Mouse (Mus musculus): ENCODE data around the gene Ttc7b. TPM values are rescaled to one million over a fixed set of nuclear protein-coding genes. Genes with fewer than 3 reads are reported as not detected.

Ttc7b gene
- total and polyA plus RNA-seq, 3 experiments, result 11.7 to 23.7 TPM; not detected in 1

- Histone ChIP-seq H3K36me3 (ENCODE audit: control insufficient read depth in 1 of 2, insufficient read depth in 2 of 2, low read length in 2 of 2) (no peaks in the 10 kb centered on the region), H3K27ac (ENCODE audit: control insufficient read depth, low read depth, low read length) (no peak overlapping the region), H3K79me2 (ENCODE audit: control insufficient read depth, insufficient read depth, low read length, poor library complexity) (no peaks in the 10 kb centered on the region), H3K27me3 (ENCODE audit: control insufficient read depth in 1 of 2, insufficient read depth in 2 of 2, low read length in 2 of 2) (no peaks in the 10 kb centered on the region), H3K9me3 (replicated peaks; ENCODE audit: insufficient read depth, low read length) (no peaks in the 10 kb centered on the region), H3K4me3 (ENCODE audit: control insufficient read depth in 1 of 2, insufficient read depth in 1 of 2, low read depth in 2 of 2, low read length in 2 of 2) (no peak overlapping the region), H3K4me1 (ENCODE audit: control insufficient read depth in 1 of 2, insufficient read depth in 2 of 2, low read length in 2 of 2) (no peaks in the 10 kb centered on the region), H3K9ac (ENCODE audit: control insufficient read depth, low read depth, low read length, poor library complexity, severe bottlenecking) (no peak overlapping the region)
- no peak for TF ChIP-seq MYC (IDR thresholded peaks at IDR 0.05; ENCODE audit: low read depth, low read length)
- no peak for TF ChIP-seq TCF12 (IDR thresholded peaks at IDR 0.05; ENCODE audit: low read depth, low read length)
- no peak for TF ChIP-seq POLR2AphosphoS2 (IDR thresholded peaks at IDR 0.05; ENCODE audit: low read length)
- TF ChIP-seq USF1 (IDR thresholded peaks at IDR 0.05; ENCODE audit: low read depth, low read length), result no peak
- no peak for TF ChIP-seq MXI1 (IDR thresholded peaks at IDR 0.05; ENCODE audit: low read depth, low read length)
- TF ChIP-seq GATA1 (IDR thresholded peaks at IDR 0.05; ENCODE audit: low read depth, low read length), result no peak
- DNase-seq (ENCODE audit: low read depth, low spot score), result no peak
These were observed 142.8 kb downstream of the Ttc7b start for GRCm38 (mm10) chr12:100377791-100378190.

- TF ChIP-seq NRF1 (IDR thresholded peaks at IDR 0.05; ENCODE audit: insufficient read depth, low read depth, low read length, poor library complexity, severe bottlenecking) (no peak), EP300 (IDR thresholded peaks at IDR 0.05; ENCODE audit: low read depth in 1 of 2, low read length in 2 of 2) (no peak), CHD1 (IDR thresholded peaks at IDR 0.05; ENCODE audit: low read depth, low read length) (no peak), ELF1 (IDR thresholded peaks at IDR 0.05; ENCODE audit: low read depth, low read length) (no peak), MAZ (IDR thresholded peaks at IDR 0.05; ENCODE audit: low read depth, low read length) (no peak), SIN3A (IDR thresholded peaks at IDR 0.05; ENCODE audit: low read length) (no peak), MEF2A (IDR thresholded peaks at IDR 0.05; ENCODE audit: extremely low read depth, insufficient replicate concordance, low read depth, low read length, poor library complexity, severe bottlenecking) (no peak), MYC (IDR thresholded peaks at IDR 0.05; ENCODE audit: low read depth, low read length) (no peak), CHD2 (IDR thresholded peaks at IDR 0.05; ENCODE audit: low read length) (no peak), GABPA (IDR thresholded peaks at IDR 0.05; ENCODE audit: low read depth, low read length) (no peak)
- Histone ChIP-seq H3K27ac (ENCODE audit: control insufficient read depth, low read depth, low read length) (no peak overlapping the region), H3K36me3 (ENCODE audit: control insufficient read depth in 1 of 2, insufficient read depth in 2 of 2, low read length in 2 of 2) (0 out of 4 replicates have a peak, but pooled peaks cover 0 to 2% of the 10 kb centered on the region in 2 experiments), H3K79me2 (ENCODE audit: control insufficient read depth, insufficient read depth, low read length, poor library complexity) (no peaks in the 10 kb centered on the region), H3K27me3 (ENCODE audit: control insufficient read depth in 1 of 2, insufficient read depth in 2 of 2, low read length in 2 of 2) (no peaks in the 10 kb centered on the region), H3K9me3 (replicated peaks; ENCODE audit: insufficient read depth, low read length) (no peaks in the 10 kb centered on the region), H3K4me1 (ENCODE audit: control insufficient read depth in 1 of 2, insufficient read depth in 2 of 2, low read length in 2 of 2) (no peaks in the 10 kb centered on the region), H3K4me3 (ENCODE audit: control insufficient read depth in 1 of 2, insufficient read depth in 1 of 2, low read depth in 2 of 2, low read length in 2 of 2) (no peak overlapping the region), H3K9ac (ENCODE audit: control insufficient read depth, low read depth, low read length, poor library complexity, severe bottlenecking) (no peak overlapping the region)
- no peak for DNase-seq (ENCODE audit: low read depth, low spot score)
These were observed 144.8 kb downstream of the Ttc7b start for GRCm38 (mm10) chr12:100375801-100376200.

GRCm38 (mm10) chr12:100372785-100373184 lies 147.8 kb downstream of the Ttc7b start:
- Histone ChIP-seq H3K36me3 (ENCODE audit: control insufficient read depth in 1 of 2, insufficient read depth in 2 of 2, low read length in 2 of 2) (0 out of 4 replicates have a peak, but pooled peaks cover 0 to 2% of the 10 kb centered on the region in 2 experiments), H3K4me1 (ENCODE audit: control insufficient read depth in 1 of 2, insufficient read depth in 2 of 2, low read length in 2 of 2) (no peaks in the 10 kb centered on the region), H3K27ac (ENCODE audit: control insufficient read depth, low read depth, low read length) (no peak overlapping the region), H3K4me3 (ENCODE audit: control insufficient read depth in 1 of 2, insufficient read depth in 1 of 2, low read depth in 2 of 2, low read length in 2 of 2) (no peak overlapping the region), H3K27me3 (ENCODE audit: control insufficient read depth in 1 of 2, insufficient read depth in 2 of 2, low read length in 2 of 2) (no peaks in the 10 kb centered on the region), H3K9me3 (replicated peaks; ENCODE audit: insufficient read depth, low read length) (no peaks in the 10 kb centered on the region), H3K79me2 (ENCODE audit: control insufficient read depth, insufficient read depth, low read length, poor library complexity) (no peaks in the 10 kb centered on the region), H3K9ac (ENCODE audit: control insufficient read depth, low read depth, low read length, poor library complexity, severe bottlenecking) (no peak overlapping the region)
- no peak for DNase-seq (ENCODE audit: low read depth, low spot score)
- no peak for TF ChIP-seq POLR2A (IDR thresholded peaks at IDR 0.05; ENCODE audit: control insufficient read depth in 1 of 2, insufficient read depth in 1 of 2, low read depth in 1 of 2, low read length in 2 of 2, poor library complexity in 1 of 2)
- TF ChIP-seq RCOR1 (IDR thresholded peaks at IDR 0.05; ENCODE audit: low read depth, low read length), result no peak
- TF ChIP-seq GATA1 (IDR thresholded peaks at IDR 0.05; ENCODE audit: low read depth, low read length), result no peak
- no peak for TF ChIP-seq ZKSCAN1 (IDR thresholded peaks at IDR 0.05; ENCODE audit: low read depth, low read length)
- no peak for TF ChIP-seq POLR2AphosphoS5 (IDR thresholded peaks at IDR 0.05; ENCODE audit: borderline replicate concordance, low read depth, low read length)
- TF ChIP-seq CHD1 (IDR thresholded peaks at IDR 0.05; ENCODE audit: low read depth, low read length), result no peak
- TF ChIP-seq ETS1 (IDR thresholded peaks at IDR 0.05; ENCODE audit: low read depth, low read length), result no peak
- no peak for TF ChIP-seq MAZ (IDR thresholded peaks at IDR 0.05; ENCODE audit: low read depth, low read length)
- no peak for TF ChIP-seq TCF12 (IDR thresholded peaks at IDR 0.05; ENCODE audit: low read depth, low read length)
- no peak for TF ChIP-seq EP300 (IDR thresholded peaks at IDR 0.05; ENCODE audit: low read depth in 1 of 2, low read length in 2 of 2)
- no peak for TF ChIP-seq MAX (IDR thresholded peaks at IDR 0.05; ENCODE audit: low read length)
- no peak for TF ChIP-seq BHLHE40 (IDR thresholded peaks at IDR 0.05; ENCODE audit: borderline replicate concordance, low read depth, low read length)
